Mouse (Mus musculus) layer of hippocampus, adult 6 months (tissue): ENCODE measurements around the gene Pfkl. TPM values are rescaled to one million over a fixed set of nuclear protein-coding genes. Genes with fewer than 3 reads are reported as not detected.

Experiments used
- long read RNA-seq, 2 experiments: library from polyadenylated mRNA; unstranded; transcript quantifications; one replicate each; pipeline ENCODE4 v2.0.0; 2019 to 2020
- polyA plus RNA-seq: library from polyadenylated mRNA; unstranded; fragments of <200 nt; fragmentation: Nextera tagmentation; gene quantifications from 2 replicates; pipeline ENCODE4 v1.2.3, GENCODE M21; 2021

Gene Pfkl
- polyA plus RNA-seq = 99.5 and 116 TPM in 2 replicates
- long read RNA-seq, experiment 1, transcript Pfkl-201 (22 exons, 3,730 nt) = major isoform, 264 of 348 reads
- long read RNA-seq, experiment 1, partial matches to known transcripts = 61 of 348 reads
- long read RNA-seq, experiment 1, other reads (novel, unspliced or antisense) = 23 of 348 reads
- long read RNA-seq, experiment 2, transcript Pfkl-208 (1 exons, 2,141 nt) = minor isoform, 11 of 1,839 reads
- long read RNA-seq, experiment 2, transcript Pfkl-201 (22 exons, 3,730 nt) = major isoform, 1,711 of 1,839 reads
- long read RNA-seq, experiment 2, partial matches to known transcripts = 54 of 1,839 reads
- long read RNA-seq, experiment 2, other reads (novel, unspliced or antisense) = 63 of 1,839 reads

GRCm38 (mm10) chr10:78009945-78010293 is at the start of gene Pfkl:
TSS of gene Pfkl (minus strand) at chr10:78010083.

GRCm38 (mm10) chr10:78043406-78043836 is 33.5 kb upstream of the Pfkl start, which contains the start of gene Aire:
TSS of gene Aire (minus strand) at chr10:78043610.

DNA sequence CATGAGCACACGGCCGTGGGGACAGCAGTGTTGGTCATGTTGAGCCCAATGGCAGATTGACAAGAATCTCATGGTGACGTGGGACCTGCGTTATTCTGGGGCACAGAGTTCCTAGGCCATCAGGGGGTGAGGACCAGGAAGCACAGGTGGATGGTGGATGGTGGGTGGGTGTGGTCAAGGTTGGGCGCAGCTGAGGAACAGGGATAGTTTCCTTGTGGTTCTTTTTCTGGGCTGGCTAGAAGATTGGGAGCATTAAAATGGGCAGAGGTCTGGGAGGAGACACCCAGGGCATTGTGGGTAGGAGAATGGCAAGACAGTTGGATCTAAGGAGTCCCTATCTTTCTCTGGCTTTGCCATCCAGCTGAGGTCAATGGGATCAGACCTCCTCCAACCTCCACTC is 31.8 kb upstream of the Pfkl start, which contains the start of gene Dnmt3l:
Dnmt3l (plus strand) TSS at position 301 of the 400 bp plus-strand sequence.

GRCm38 (mm10) chr10:77978351-77979350 is 31.2 kb downstream of the Pfkl start, which contains the start of gene 1810043G02Rik:
TSS of gene 1810043G02Rik (plus strand) at chr10:77978524.

GRCm38 (mm10) chr10:77970481-77970880 is 39.4 kb downstream of the Pfkl start, which contains the start of gene Trpm2:
TSS of gene Trpm2 (minus strand) at chr10:77970563.

Other genes starting within 250 kb of the Pfkl start
- not detected in 2 replicates for gene Gm3238, start 238.8 kb downstream of the Pfkl start, polyA plus RNA-seq
- gene Gm7138, start 233.1 kb downstream of the Pfkl start, polyA plus RNA-seq = not detected in 2 replicates
- not detected in 2 replicates for gene Gm3250, start 227.5 kb downstream of the Pfkl start, polyA plus RNA-seq
- not detected in 2 replicates for gene Gm7137, start 221.9 kb downstream of the Pfkl start, polyA plus RNA-seq
- not detected in 2 replicates for gene Gm9639, start 215.0 kb downstream of the Pfkl start, polyA plus RNA-seq
- gene Gm19668, start 210.9 kb downstream of the Pfkl start, polyA plus RNA-seq = not detected in 2 replicates
- not detected in 2 replicates for gene Gm9507, start 198.2 kb downstream of the Pfkl start, polyA plus RNA-seq
- not detected in 2 replicates for gene Gm2696, start 195.4 kb downstream of the Pfkl start, polyA plus RNA-seq
- not detected in 2 replicates for gene Krtap10-4, start 183.0 kb downstream of the Pfkl start, polyA plus RNA-seq
- not detected in 2 replicates for gene Krtap10-10, start 174.1 kb downstream of the Pfkl start, polyA plus RNA-seq
- gene Gm36176, start 163.3 kb downstream of the Pfkl start, polyA plus RNA-seq = not detected in 2 replicates
- not detected in 2 replicates for gene Gm10318, start 157.2 kb downstream of the Pfkl start, polyA plus RNA-seq
- gene Gm3285, start 148.1 kb downstream of the Pfkl start, polyA plus RNA-seq = not detected in 2 replicates
- gene Lrrc3, start 107.5 kb downstream of the Pfkl start, polyA plus RNA-seq = 2.7 and 2.9 TPM in 2 replicates
- 5.7 and 6.1 TPM in 2 replicates for gene Trpm2, start 39.5 kb downstream of the Pfkl start, polyA plus RNA-seq
- gene 1810043G02Rik, start 31.6 kb downstream of the Pfkl start, polyA plus RNA-seq = 52.6 and 57.3 TPM in 2 replicates
- gene Dnmt3l, start 31.9 kb upstream of the Pfkl start, polyA plus RNA-seq = 0.82 and 1.2 TPM in 2 replicates
- not detected in 2 replicates for gene Aire, start 33.5 kb upstream of the Pfkl start, polyA plus RNA-seq
- 1.9 and 2.5 TPM in 2 replicates for gene Icosl, start 59.2 kb upstream of the Pfkl start, polyA plus RNA-seq
- gene D10Jhu81e, start 159.7 kb upstream of the Pfkl start, polyA plus RNA-seq = 78.6 and 86.8 TPM in 2 replicates
- gene Pwp2, start 175.1 kb upstream of the Pfkl start, polyA plus RNA-seq = 9.8 and 10.9 TPM in 2 replicates
- gene Trappc10, start 234.6 kb upstream of the Pfkl start, polyA plus RNA-seq = 4.3 and 4.9 TPM in 2 replicates